Comparison of ENCODE assay signal across 8 mouse cellular contexts in genomic region chr5:24164789-24165445, GRCm38 (mm10). TPM values are rescaled to one million over a fixed set of nuclear protein-coding genes. Genes with fewer than 3 reads are reported as not detected.
DNase-seq lines count a peak whose midpoint lies in the region; ATAC-seq lines count a peak whose summit lies in the region.

TSS of gene Nupl2 (plus strand) at chr5:24164963.

- peak within 1 kb of the TSS; percentile 97 for H3K9ac ChIP-seq in forebrain, embryonic 14.5 days (ENCODE audit: low read length)
- peak within 1 kb of the TSS; percentile 91 for H3K9ac ChIP-seq in neural tube, embryonic 15.5 days (replicated peaks)

- WGBS in forebrain, embryonic 14.5 days, result under 1% methylated on average over 52 of the region's 52 CpGs
- under 1% methylated on average over 52 of the region's 52 CpGs for WGBS in neural tube, embryonic 15.5 days

- DNase-seq in ES-CJ7 (ENCODE audit: low read depth, low spot score), result peak; percentile 94
- peak; percentile 94 for DNase-seq in cerebellum, adult 11 months
- peak; percentile 98 for DNase-seq in forebrain, embryonic 14.5 days (ENCODE audit: low spot score)
- peak; percentile 93 to 96 for DNase-seq in heart, postnatal 14 days
- DNase-seq in layer of hippocampus, adult 11-12 months (ENCODE audit: low spot score), result peak; percentile 96
- DNase-seq in lung, adult 18-20 months, result peak; percentile 92 to 94
- DNase-seq in testis, postnatal 14 days (ENCODE audit: low spot score), result peak; percentile 94

- intact Hi-C loops in heart, postnatal 14 days (cut with DNase I), result loop anchor here (2.0 to 10.0 kb wide), 3 partner anchors 64 to 310 kb away; partner anchors contain the start of gene Klhl7

- H3K27me3 ChIP-seq in forebrain, embryonic 14.5 days (replicated peaks; ENCODE audit: control insufficient read depth, insufficient read depth, low read length), result no peaks in the 10 kb centered on the region
- H3K27me3 ChIP-seq in neural tube, embryonic 15.5 days (replicated peaks), result no peaks in the 10 kb centered on the region

- H3K9me3 ChIP-seq in forebrain, embryonic 14.5 days (replicated peaks; ENCODE audit: control insufficient read depth, low read length), result no peaks in the 10 kb centered on the region
- no peaks in the 10 kb centered on the region for H3K9me3 ChIP-seq in neural tube, embryonic 15.5 days (replicated peaks)

- H3K4me1 ChIP-seq in forebrain, embryonic 14.5 days (ENCODE audit: control insufficient read depth, insufficient read depth, low read length), result peaks cover 6% of the 10 kb centered on the region; the same call in 1 of the 2 replicates
- H3K4me1 ChIP-seq in neural tube, embryonic 15.5 days, result peaks cover 10% of the 10 kb centered on the region

- H3K27ac ChIP-seq in forebrain, embryonic 14.5 days (ENCODE audit: low read depth, low read length), result peak within 1 kb of the TSS; percentile 53
- peak within 1 kb of the TSS; percentile 81 for H3K27ac ChIP-seq in neural tube, embryonic 15.5 days (replicated peaks)

- H3K4me2 ChIP-seq in forebrain, embryonic 14.5 days (ENCODE audit: low read length), result peak within 1 kb of the TSS; percentile 71
- H3K4me2 ChIP-seq in neural tube, embryonic 15.5 days, result peak within 1 kb of the TSS; percentile 75

- ATAC-seq in forebrain, embryonic 14.5 days, result peak; percentile 99
- ATAC-seq in neural tube, embryonic 15.5 days (ENCODE audit: low FRiP score), result peak; percentile 99

- peaks cover 18% of the 10 kb centered on the region for H3K36me3 ChIP-seq in forebrain, embryonic 14.5 days (ENCODE audit: control insufficient read depth, insufficient read depth, low read length)
- H3K36me3 ChIP-seq in neural tube, embryonic 15.5 days, result peaks cover 21% of the 10 kb centered on the region

- peak within 1 kb of the TSS; percentile 78 for H3K4me3 ChIP-seq in forebrain, embryonic 14.5 days (ENCODE audit: low read depth, low read length)
- H3K4me3 ChIP-seq in neural tube, embryonic 15.5 days (replicated peaks), result peak within 1 kb of the TSS; percentile 67

RNA-seq across cellular contexts. Expression of gene Nupl2, which starts in this region (rescaled TPM):
- 13.8 and 15.1 TPM in 2 replicates for polyA plus RNA-seq in forebrain, embryonic 14.5 days (2014; fragmentation: Nextera tagmentation; extraction: Ambion mirVana)
- 1 to 10 TPM; 7.1 to 8.3 TPM for total RNA-seq in heart, postnatal 14 days (2021)
- 14.1 and 15.3 TPM in 2 replicates for polyA plus RNA-seq in neural tube, embryonic 15.5 days (2015; fragmentation: Nextera tagmentation; extraction: Ambion mirVana)

Comparison
In these comparisons a context has a peak if more than half of its experiments do, and no peak if none do; other contexts are left out.
1. Peak in every context shown above with its lines: DNase-seq, ATAC-seq, H3K4me3 ChIP-seq and H3K27ac ChIP-seq.